Mouse (Mus musculus) hindbrain, embryonic 11.5 days (tissue): ENCODE data around the gene Tcf7l2. TPM values are rescaled to one million over a fixed set of nuclear protein-coding genes. Genes with fewer than 3 reads are reported as not detected.

ENCODE experiments used
- ATAC-seq: fragments of 200-750 bp; cut with Nextera tagmentation; 2 replicates; pipeline ENCODE4 v1.8.0; 2017; ENCODE audit warnings: mild to moderate bottlenecking, moderate TSS enrichment, moderate library complexity; ENCODE audit not compliant: low FRiP score
- DNase-seq: peaks from one replicate; pipeline ENCODE4 v3.0.0-alpha.2; 2015; ENCODE audit warnings: low spot score
- H3K27ac ChIP-seq: fragments of 300-500 bp; sonication (generic); 2 replicates; pipeline ENCODE4 v1.5.1; 2014; ENCODE audit warnings: mild to moderate bottlenecking, low read depth, low read length
- H3K27me3 ChIP-seq: fragments of 300-500 bp; sonication (generic); 2 replicates; pipeline ENCODE4 v1.6.1; 2014; ENCODE audit warnings: mild to moderate bottlenecking, low read length, moderate library complexity, mixed read lengths; ENCODE audit not compliant: control insufficient read depth, insufficient read depth
- H3K36me3 ChIP-seq: fragments of 300-500 bp; sonication (generic); 2 replicates; pipeline ENCODE4 v1.6.1; 2014; ENCODE audit warnings: mild to moderate bottlenecking, low read length, moderate library complexity, mixed read lengths; ENCODE audit not compliant: control insufficient read depth, insufficient read depth
- H3K4me1 ChIP-seq: fragments of 300-500 bp; sonication (generic); replicated peaks from 2 replicates; pipeline ENCODE4 v1.6.1; 2014; ENCODE audit warnings: low read length, mixed read lengths; ENCODE audit not compliant: control insufficient read depth, insufficient read depth
- H3K4me2 ChIP-seq: fragments of 300-500 bp; sonication (generic); replicated peaks from 2 replicates; pipeline ENCODE4 v1.6.1; 2014; ENCODE audit warnings: mild to moderate bottlenecking, low read depth, low read length
- H3K4me3 ChIP-seq: fragments of 300-500 bp; sonication (generic); 2 replicates; pipeline ENCODE4 v1.5.1; 2014; ENCODE audit warnings: low read depth, low read length
- H3K9ac ChIP-seq: fragments of 300-500 bp; sonication (generic); 2 replicates; pipeline ENCODE4 v1.6.1; 2014; ENCODE audit warnings: low read depth, low read length
- H3K9me3 ChIP-seq: fragments of 300-500 bp; sonication (generic); 2 replicates; pipeline ENCODE4 v1.6.1; 2016; ENCODE audit warnings: low read length; ENCODE audit not compliant: control insufficient read depth
- WGBS: fragments of 180-500 bp; shearing (Covaris S2); extraction: QIAGEN DNeasy Blood & Tissue Kit; methylation state at CpG from one replicate; pipeline ENCODE4 v1.1.7; 2014; 5-methylcytosine and 5-hydroxymethylcytosine counted together
- polyA plus RNA-seq: library from polyadenylated mRNA; unstranded; fragments of >200 nt; fragmentation: Nextera tagmentation; extraction: Ambion mirVana; gene quantifications from 2 replicates; pipeline ENCODE4 v1.2.1, GENCODE M21; 2014

Gene Tcf7l2
- polyA plus RNA-seq, 1 experiment from 2014 or later, result 76.9 TPM

GRCm38 (mm10) chr19:55933947-55934729 lies 192.5 kb downstream of the Tcf7l2 start:
- WGBS, result 72% methylated on average over 7 of the region's 7 CpGs
- ATAC-seq, result no peak

DNA sequence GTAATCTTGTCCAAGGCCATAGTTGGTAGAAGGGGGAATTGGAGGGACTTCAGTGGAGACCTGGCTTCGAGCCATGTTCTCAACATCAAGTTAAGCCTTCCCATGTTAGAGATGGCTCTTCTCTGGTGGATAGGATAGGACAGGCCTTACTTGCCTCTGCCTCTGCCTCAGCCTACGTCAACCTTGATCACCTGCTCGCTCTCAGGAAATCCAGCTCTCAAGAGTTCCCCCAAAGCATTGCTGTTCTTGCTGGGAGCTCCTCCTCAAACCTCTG lies 193.0 kb downstream of the Tcf7l2 start:
- Histone ChIP-seq H3K4me3 (no peak overlapping the region), H3K27ac (no peak overlapping the region), H3K4me2 (no peak overlapping the region), H3K27me3 (no peaks in the 10 kb centered on the region), H3K9me3 (no peaks in the 10 kb centered on the region), H3K36me3 (no peaks in the 10 kb centered on the region), H3K9ac (no peak overlapping the region), H3K4me1 (no peaks in the 10 kb centered on the region)
- whole genome bisulfite sequencing, result 96% methylated on average over 3 of the region's 3 CpGs
- DNase-seq (no peak), ATAC-seq (no peak)

More at GRCm38 (mm10) chr19:55933947-55934729, 192.5 kb downstream of the Tcf7l2 start:
- H3K4me2 ChIP-seq, result no peak overlapping the region
- H3K4me3 ChIP-seq, result no peak overlapping the region
- H3K36me3 ChIP-seq, result no peaks in the 10 kb centered on the region
- H3K27me3 ChIP-seq, result no peaks in the 10 kb centered on the region
- no peaks in the 10 kb centered on the region for H3K4me1 ChIP-seq
- H3K9ac ChIP-seq, result no peak overlapping the region
- no peaks in the 10 kb centered on the region for H3K9me3 ChIP-seq
- no peak for DNase-seq
- H3K27ac ChIP-seq, result no peak overlapping the region

DNA sequence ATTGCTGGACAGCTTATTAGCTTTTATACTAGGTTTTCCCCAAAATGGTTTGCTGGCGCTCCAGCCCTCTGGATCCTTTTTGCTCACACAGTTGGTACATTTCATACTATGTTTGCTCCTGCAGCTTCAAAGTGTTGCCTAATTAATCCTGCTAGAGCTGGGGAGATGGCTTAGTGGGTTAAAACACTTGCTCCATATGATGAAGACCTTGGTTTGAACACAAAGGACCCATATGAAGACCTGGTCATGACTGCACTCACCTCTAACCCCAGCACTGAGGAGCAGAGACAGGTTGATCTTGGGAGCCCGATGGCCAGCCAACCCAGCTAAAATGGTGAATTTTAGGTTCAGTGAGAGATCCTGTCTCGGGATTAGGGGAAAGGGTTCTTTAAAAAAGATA lies 195.4 kb downstream of the Tcf7l2 start:
- H3K4me1 ChIP-seq, result no peaks in the 10 kb centered on the region
- no peak for ATAC-seq
- no peak overlapping the region for H3K4me2 ChIP-seq
- H3K27ac ChIP-seq, result no peak overlapping the region
- DNase-seq, result no peak
- no peaks in the 10 kb centered on the region for H3K9me3 ChIP-seq
- no peak overlapping the region for H3K9ac ChIP-seq
- no peaks in the 10 kb centered on the region for H3K27me3 ChIP-seq
- 97% methylated on average over 3 of the region's 3 CpGs for WGBS
- H3K4me3 ChIP-seq, result no peak overlapping the region
- no peaks in the 10 kb centered on the region for H3K36me3 ChIP-seq

- no peak for DNase-seq
- 92% methylated on average over 21 of the region's 21 CpGs for WGBS
- Histone ChIP-seq H3K4me3 (no peak overlapping the region), H3K9ac (no peak overlapping the region), H3K9me3 (no peaks in the 10 kb centered on the region), H3K4me2 (no peak overlapping the region), H3K27ac (no peak overlapping the region), H3K4me1 (no peaks in the 10 kb centered on the region), H3K27me3 (no peaks in the 10 kb centered on the region), H3K36me3 (no peaks in the 10 kb centered on the region)
- ATAC-seq, result no peak
Measured at GRCm38 (mm10) chr19:55938254-55939046, 196.8 kb downstream of the Tcf7l2 start.

DNA sequence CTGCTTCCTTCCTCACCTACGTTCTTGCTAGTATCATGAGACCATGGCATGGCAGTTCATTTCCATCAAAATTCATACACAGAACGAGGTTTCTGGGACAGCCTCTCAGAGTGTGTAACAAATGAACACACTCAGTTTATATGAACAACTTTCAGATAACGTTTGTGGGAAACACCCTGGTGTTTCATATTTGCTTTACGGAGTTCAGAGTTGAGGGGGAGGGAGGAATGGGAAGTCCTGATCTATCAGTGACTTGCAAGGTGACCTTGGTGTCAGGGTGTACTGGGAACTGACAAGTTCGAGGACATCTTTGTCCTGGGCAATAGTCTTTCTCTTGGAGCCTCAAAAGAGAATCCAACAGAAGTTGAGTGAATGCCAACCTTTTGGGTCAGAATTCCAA lies 197.5 kb downstream of the Tcf7l2 start:
- Histone ChIP-seq H3K4me2 (no peak overlapping the region), H3K4me1 (no peaks in the 10 kb centered on the region), H3K9me3 (no peaks in the 10 kb centered on the region), H3K9ac (no peak overlapping the region), H3K27me3 (no peaks in the 10 kb centered on the region), H3K36me3 (no peaks in the 10 kb centered on the region), H3K27ac (no peak overlapping the region), H3K4me3 (no peak overlapping the region)
- ATAC-seq (no peak), DNase-seq (no peak)
- 88% methylated on average over 5 of the region's 5 CpGs for WGBS

DNA sequence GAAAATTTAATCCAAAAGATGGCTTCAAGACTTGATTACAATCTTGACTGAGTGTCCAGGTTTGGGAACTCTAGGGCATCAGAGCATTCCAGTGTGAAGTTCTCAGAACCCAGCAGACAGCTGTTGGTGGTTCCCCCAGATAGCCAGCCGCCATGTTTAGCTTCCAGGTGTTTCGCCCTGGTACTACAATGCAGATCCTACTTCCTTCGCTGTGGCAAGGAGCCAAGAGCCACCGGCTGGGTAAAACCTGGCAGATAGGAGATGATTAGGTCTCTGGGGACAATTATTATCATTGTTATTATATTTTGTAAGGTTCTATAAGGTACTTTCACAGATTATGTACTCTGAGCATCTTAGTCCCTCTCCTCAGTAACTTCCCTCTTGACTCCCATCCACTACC lies 198.1 kb downstream of the Tcf7l2 start:
- Histone ChIP-seq H3K27ac (no peak overlapping the region), H3K4me2 (no peak overlapping the region), H3K27me3 (no peaks in the 10 kb centered on the region), H3K36me3 (no peaks in the 10 kb centered on the region), H3K4me3 (no peak overlapping the region), H3K9ac (no peak overlapping the region), H3K9me3 (no peaks in the 10 kb centered on the region), H3K4me1 (no peaks in the 10 kb centered on the region)
- 97% methylated on average over 4 of the region's 4 CpGs for whole genome bisulfite sequencing
- DNase-seq (no peak), ATAC-seq (no peak)

- no peak for ATAC-seq
- no peak overlapping the region for H3K4me3 ChIP-seq
- H3K36me3 ChIP-seq, result no peaks in the 10 kb centered on the region
- DNase-seq, result peak; percentile 21
- 0 out of 2 replicates have a peak overlapping the region, but pooled peaks have one; percentile 38 for H3K27ac ChIP-seq
- no peaks in the 10 kb centered on the region for H3K9me3 ChIP-seq
- no peaks in the 10 kb centered on the region for H3K27me3 ChIP-seq
- H3K4me1 ChIP-seq, result no peaks in the 10 kb centered on the region
- 49% methylated on average over 11 of the region's 11 CpGs for WGBS
- H3K9ac ChIP-seq, result no peak overlapping the region
- H3K4me2 ChIP-seq, result no peak overlapping the region
Measured at GRCm38 (mm10) chr19:55940538-55941252, 199.1 kb downstream of the Tcf7l2 start.

DNA sequence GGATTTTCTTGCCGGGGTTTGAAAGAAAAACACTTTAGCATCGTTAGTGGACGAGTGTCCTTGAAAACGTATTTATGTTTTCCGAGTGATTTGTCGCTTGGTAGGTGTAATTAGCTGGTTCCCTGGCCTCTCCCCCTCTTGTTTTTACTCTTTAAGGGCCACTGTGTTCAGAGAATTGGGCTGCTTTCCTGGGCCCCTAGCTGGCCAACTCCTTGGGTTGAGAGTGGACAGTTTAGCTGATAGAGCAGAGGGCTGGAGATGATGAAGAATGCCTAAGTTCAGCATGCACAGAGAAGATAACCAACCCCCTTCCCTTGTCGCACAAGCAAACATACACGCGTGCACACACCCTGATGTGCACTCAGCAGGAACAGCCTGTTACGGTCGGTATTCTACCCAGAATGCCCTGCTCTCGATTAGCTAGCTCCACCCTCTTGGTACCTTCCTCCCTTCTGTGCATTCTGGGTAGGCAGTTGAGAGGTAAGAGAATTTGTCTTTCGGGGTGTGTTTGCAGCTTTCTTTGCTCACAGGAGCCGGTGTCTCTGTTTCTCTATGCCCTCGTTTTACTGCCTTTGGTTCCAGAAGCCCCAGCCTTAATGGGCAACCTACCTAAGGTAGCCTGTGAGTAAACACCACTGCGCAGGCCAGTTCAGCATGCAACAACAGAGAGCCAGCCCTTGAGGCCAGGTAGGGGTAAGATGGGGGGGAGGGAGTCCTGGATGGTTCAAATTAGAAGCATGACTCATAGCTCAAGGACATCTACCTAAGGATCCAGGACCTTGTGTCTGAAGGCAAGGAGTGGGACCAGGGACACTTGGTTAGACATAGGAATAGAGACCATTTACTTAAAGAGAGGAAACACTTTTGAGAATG lies 199.9 kb downstream of the Tcf7l2 start:
- no peak for DNase-seq
- WGBS, result 75% methylated on average over 16 of the region's 16 CpGs
- H3K27ac ChIP-seq, result 0 out of 2 replicates have a peak overlapping the region, but pooled peaks have one; percentile 38
- no peak for ATAC-seq
- H3K4me1 ChIP-seq, result no peaks in the 10 kb centered on the region
- H3K36me3 ChIP-seq, result no peaks in the 10 kb centered on the region
- no peaks in the 10 kb centered on the region for H3K27me3 ChIP-seq
- H3K4me2 ChIP-seq, result no peak overlapping the region
- H3K9ac ChIP-seq, result no peak overlapping the region
- no peaks in the 10 kb centered on the region for H3K9me3 ChIP-seq
- no peak overlapping the region for H3K4me3 ChIP-seq
